Mouse (Mus musculus): ENCODE data around the gene Tnfsf15.

GRCm38 (mm10) chr4:63703686-63704085 is 41.2 kb downstream of the Tnfsf15 start:
- TF ChIP-seq GATA1 (IDR thresholded peaks at IDR 0.05; ENCODE audit: borderline replicate concordance, low read length) (no peak), CTCF (IDR thresholded peaks at IDR 0.05; ENCODE audit: low read depth, low read length) (no peak)
